Mouse (Mus musculus) ES-Bruce4 (cell line): Measurements from ENCODE around the gene Fbxo17. TPM values are rescaled to one million over a fixed set of nuclear protein-coding genes. Genes with fewer than 3 reads are reported as not detected.

Experiments used
- H3K27ac ChIP-seq: 2 replicates; pipeline ENCODE4 v1.5.1; 2012; ENCODE audit warnings: low read length, inconsistent platforms; ENCODE audit not compliant: insufficient read depth
- H3K27me3 ChIP-seq: 2 replicates; pipeline ENCODE4 v1.6.1; 2012; ENCODE audit warnings: mild to moderate bottlenecking, low read length, inconsistent platforms; ENCODE audit not compliant: control insufficient read depth, poor library complexity, insufficient read depth, severe bottlenecking
- H3K36me3 ChIP-seq: 2 replicates; pipeline ENCODE4 v1.6.1; 2012; ENCODE audit warnings: inconsistent platforms, mild to moderate bottlenecking, low read length, moderate library complexity; ENCODE audit not compliant: control insufficient read depth, poor library complexity, insufficient read depth, severe bottlenecking
- H3K4me1 ChIP-seq: one replicate; pipeline ENCODE4 v1.8.1; 2011; ENCODE audit warnings: low read length; ENCODE audit not compliant: control insufficient read depth, insufficient read depth
- H3K4me3 ChIP-seq: 2 replicates; pipeline ENCODE4 v1.5.1; 2011; ENCODE audit warnings: low read depth, mild to moderate bottlenecking, low read length
- H3K9ac ChIP-seq: 2 replicates; pipeline ENCODE4 v1.6.1; 2012; ENCODE audit warnings: low read depth, mild to moderate bottlenecking, inconsistent platforms; ENCODE audit not compliant: poor library complexity, severe bottlenecking
- H3K9me3 ChIP-seq: replicated peaks from 2 replicates; pipeline ENCODE4 v1.6.1; 2012; ENCODE audit warnings: mild to moderate bottlenecking, low read length, inconsistent platforms; ENCODE audit not compliant: control insufficient read depth, poor library complexity, insufficient read depth, severe bottlenecking
- CTCF ChIP-seq: IDR thresholded peaks from one replicate; pipeline ENCODE4 v1.8.1; 2011; ENCODE audit warnings: low read depth, low read length
- EP300 ChIP-seq: IDR thresholded peaks from 2 replicates; pipeline ENCODE4 v1.6.1; 2011; ENCODE audit warnings: low read depth, low read length; ENCODE audit not compliant: insufficient read depth
- POLR2A ChIP-seq: IDR thresholded peaks from one replicate; pipeline ENCODE4 v1.8.1; 2011; ENCODE audit warnings: low read length; ENCODE audit not compliant: insufficient read depth
- polyA plus RNA-seq: library from polyadenylated mRNA; stranded (reverse); fragments of >200 nt; gene quantifications from 2 replicates; pipeline ENCODE4 v1.2.4, GENCODE M21; 2011; ENCODE audit warnings: low read depth; ENCODE audit not compliant: missing spikeins, insufficient read depth, insufficient read length

Gene Fbxo17
- polyA plus RNA-seq, 1 experiment = 7.0 TPM

DNA sequence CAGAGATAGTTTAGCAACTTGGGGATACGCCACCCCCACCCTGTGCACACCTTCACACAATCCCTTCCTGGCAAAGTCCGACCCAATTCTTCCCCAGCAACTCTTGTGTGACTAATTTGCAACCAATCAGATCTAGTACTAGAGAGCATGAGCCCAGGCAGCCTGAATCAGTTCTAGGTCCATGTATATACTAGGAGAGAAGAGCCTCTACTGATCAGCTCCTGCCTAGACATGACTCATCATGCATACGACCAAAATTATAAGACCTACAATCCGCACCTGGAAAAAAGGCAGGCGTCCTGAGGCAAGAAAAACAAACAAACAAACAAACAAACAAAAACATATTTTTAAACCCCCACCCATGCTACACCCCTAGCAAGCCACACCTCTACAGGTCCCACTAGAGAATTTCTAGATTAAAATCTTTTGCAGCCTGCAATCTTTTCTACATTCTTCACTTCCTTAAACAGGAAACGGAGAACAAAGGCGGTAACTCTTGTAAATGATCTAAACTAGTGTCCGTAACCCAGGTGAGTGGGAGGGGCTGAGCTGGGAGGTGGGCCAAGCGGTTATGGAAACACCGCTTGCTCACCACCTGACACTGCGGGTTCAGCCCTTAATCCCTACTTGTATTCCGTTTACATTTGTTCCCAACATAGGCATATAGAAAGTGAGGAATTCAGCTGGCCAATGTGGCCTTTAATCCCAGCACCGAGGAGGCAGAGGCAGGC, 39.6 kb upstream of the Fbxo17 start:
- TF ChIP-seq EP300 (peak; percentile 67; the same call in 1 of the 2 replicates), CTCF (no peak), POLR2A (no peak)
- Histone ChIP-seq H3K36me3 (no peaks in the 10 kb centered on the region), H3K4me1 (peaks cover 4% of the 10 kb centered on the region), H3K27me3 (no peaks in the 10 kb centered on the region), H3K9me3 (0 out of 2 replicates have a peak, but pooled peaks cover 2% of the 10 kb centered on the region), H3K9ac (peak overlapping the region; percentile 10; the same call in 1 of the 2 replicates), H3K27ac (peak overlapping the region; percentile 80), H3K4me3 (peak overlapping the region; percentile 7; the same call in 1 of the 2 replicates)

DNA sequence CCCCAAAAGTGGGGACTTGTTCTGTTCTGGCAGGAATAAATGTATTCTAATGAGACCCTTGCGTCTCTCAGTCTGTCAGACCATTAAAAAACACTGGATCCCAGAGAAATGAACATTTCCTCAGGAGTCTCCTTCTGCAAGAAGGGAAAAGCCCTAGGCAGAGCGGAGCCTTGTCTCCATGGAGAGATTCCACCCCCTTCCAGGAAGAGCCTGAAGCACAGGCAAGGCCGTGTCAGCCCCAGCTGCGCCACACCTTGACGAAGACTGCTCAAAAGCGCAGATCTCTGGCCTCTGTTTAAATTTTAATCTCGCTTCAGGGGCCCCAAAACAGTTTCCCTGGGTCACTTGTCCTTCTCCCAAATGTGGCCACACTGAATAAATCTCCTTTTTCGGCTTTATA, 39.0 kb upstream of the Fbxo17 start:
- peaks cover under 1% of the 10 kb centered on the region; the same call in 1 of the 2 replicates for H3K9me3 ChIP-seq
- peak; percentile 86 for TF ChIP-seq EP300
- TF ChIP-seq POLR2A = no peak
- no peaks in the 10 kb centered on the region for H3K27me3 ChIP-seq
- H3K4me3 ChIP-seq = no peak overlapping the region; the same call in 1 of the 2 replicates
- no peaks in the 10 kb centered on the region for H3K36me3 ChIP-seq
- peak overlapping the region; percentile 80 for H3K27ac ChIP-seq
- peak overlapping the region; percentile 45; the same call in 1 of the 2 replicates for H3K9ac ChIP-seq
- H3K4me1 ChIP-seq = peaks cover 4% of the 10 kb centered on the region

DNA sequence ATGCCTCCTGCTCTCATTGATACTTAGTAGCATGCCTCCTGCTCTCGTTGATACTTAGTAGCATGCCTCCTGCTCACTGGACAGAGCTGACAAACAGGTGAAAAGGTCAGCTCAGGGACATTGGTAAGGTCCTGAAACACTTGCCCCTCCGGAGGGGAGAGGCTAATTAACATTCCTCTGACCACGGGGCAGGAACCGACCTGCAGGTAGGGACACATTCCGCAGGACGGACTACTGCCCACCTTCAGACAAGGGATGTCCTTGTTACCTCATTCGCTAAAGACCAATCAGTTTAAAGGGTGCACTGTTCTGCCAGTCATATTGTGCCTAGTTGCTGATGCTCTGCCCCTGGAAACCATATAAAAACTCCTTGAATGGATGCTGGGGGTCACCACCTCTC, 25.5 kb upstream of the Fbxo17 start:
- Histone ChIP-seq H3K4me3 (no peak overlapping the region), H3K4me1 (no peaks in the 10 kb centered on the region), H3K9me3 (no peaks in the 10 kb centered on the region), H3K27ac (no peak overlapping the region), H3K36me3 (no peaks in the 10 kb centered on the region), H3K9ac (no peak overlapping the region), H3K27me3 (no peaks in the 10 kb centered on the region)
- TF ChIP-seq CTCF (no peak), EP300 (peak; percentile 95)

DNA sequence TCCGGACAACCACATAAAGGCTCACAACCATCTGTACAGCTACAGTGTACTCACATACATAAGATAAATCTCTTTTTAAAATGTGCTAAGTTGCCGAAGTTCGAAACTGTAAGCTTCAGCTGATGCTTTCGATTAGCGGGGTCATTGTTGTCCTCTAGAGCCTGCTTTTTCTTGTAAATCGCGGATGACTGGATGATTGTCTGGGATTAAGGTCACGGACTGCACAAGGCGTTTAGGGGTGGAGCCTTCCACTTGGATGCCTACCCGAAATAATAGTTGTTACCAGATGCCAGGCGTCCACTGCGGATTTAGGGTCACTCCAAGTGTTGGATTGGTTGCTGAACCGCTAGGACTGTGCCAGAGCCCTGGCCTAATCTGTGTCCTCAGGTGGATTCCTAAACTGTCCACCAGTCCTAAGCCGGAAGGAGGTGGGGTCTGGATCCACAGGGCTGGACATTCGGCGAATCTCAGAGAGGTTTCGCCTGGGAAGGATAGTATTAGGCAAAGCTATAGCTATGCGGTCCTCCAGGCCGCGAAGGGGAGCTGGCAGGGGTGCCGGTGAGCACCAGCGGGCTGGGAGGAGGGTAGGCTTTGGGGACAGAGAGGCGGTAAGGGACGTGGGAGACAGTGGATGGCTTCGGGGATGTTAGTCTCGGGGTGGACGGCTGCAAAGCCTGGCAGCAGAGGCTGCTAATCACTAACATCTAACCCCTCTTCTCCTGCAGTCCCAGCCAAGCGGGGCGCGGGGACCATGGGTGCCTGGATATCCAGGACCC, 23.9 kb upstream of the Fbxo17 start, which contains the start of gene Fbxo27:
Gene Fbxo27 (plus strand): TSS at position 305 of the 776 bp plus-strand sequence.
- H3K4me3 ChIP-seq = peak within 1 kb of the TSS; percentile 87
- H3K4me1 ChIP-seq = no peaks in the 10 kb centered on the region
- H3K27ac ChIP-seq = peak within 1 kb of the TSS; percentile 59

DNA sequence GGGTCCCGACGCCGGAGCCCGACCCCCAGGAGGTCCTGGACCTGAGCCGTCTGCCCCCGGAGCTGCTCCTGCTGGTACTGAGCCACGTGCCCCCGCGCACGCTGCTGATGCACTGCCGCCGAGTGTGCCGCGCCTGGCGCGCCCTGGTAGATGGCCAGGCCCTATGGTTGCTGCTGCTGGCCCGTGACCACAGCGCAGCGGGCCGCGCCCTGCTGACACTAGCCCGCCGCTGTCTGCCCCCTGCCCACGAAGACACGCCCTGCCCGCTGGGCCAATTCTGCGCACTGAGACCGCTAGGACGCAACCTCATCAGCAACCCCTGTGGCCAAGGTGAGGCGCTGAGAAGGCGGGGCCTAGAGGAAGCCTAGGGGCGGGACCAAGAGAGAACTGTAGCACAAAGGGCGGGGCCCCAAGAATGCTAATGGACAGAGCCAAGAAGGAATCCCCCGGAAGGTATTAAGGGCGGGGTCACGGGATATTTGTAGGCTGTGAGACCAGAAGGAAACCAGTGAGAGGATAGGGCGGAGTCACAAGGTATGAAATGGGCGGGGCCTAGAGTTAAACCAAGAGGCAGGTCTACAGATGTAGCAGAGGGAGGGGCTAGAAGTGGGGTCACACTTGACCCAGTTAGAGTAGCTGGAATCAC, 23.2 kb upstream of the Fbxo17 start:
- no peak for TF ChIP-seq CTCF
- TF ChIP-seq EP300 = peak; percentile 87; the same call in 1 of the 2 replicates
- TF ChIP-seq POLR2A = peak; percentile 61
- H3K4me1 ChIP-seq = no peaks in the 10 kb centered on the region
- H3K36me3 ChIP-seq = no peaks in the 10 kb centered on the region
- peak overlapping the region; percentile 76 for H3K9ac ChIP-seq
- H3K27me3 ChIP-seq = no peaks in the 10 kb centered on the region
- H3K27ac ChIP-seq = peak overlapping the region; percentile 59; the same call in 1 of the 2 replicates
- H3K4me3 ChIP-seq = peak overlapping the region; percentile 87
- no peaks in the 10 kb centered on the region for H3K9me3 ChIP-seq

More for the DNA sequence above, 23.9 kb upstream of the Fbxo17 start, which contains the start of gene Fbxo27:
- H3K9ac ChIP-seq = peak within 1 kb of the TSS; percentile 76
- no peaks in the 10 kb centered on the region for H3K27me3 ChIP-seq
- H3K36me3 ChIP-seq = no peaks in the 10 kb centered on the region
- TF ChIP-seq CTCF (no peak), POLR2A (peak; percentile 36), EP300 (peak; percentile 51; the same call in 1 of the 2 replicates)
- no peaks in the 10 kb centered on the region for H3K9me3 ChIP-seq
